Mouse (Mus musculus) lung, postnatal 10 days (tissue): ENCODE measurements around the gene Pcna.
"Not testable (repeated sequence)": the region's sequence is repeated elsewhere in the genome, so short reads cannot be mapped to it uniquely, and the experiment has no call there.

Source experiments
- DNase-seq: peaks from one replicate; pipeline ENCODE4 v3.0.0; 2021

Gene Pcna

GRCm38 (mm10) chr2:132275527-132275926 lies 22.4 kb upstream of the Pcna start:
- no peak for DNase-seq

DNA sequence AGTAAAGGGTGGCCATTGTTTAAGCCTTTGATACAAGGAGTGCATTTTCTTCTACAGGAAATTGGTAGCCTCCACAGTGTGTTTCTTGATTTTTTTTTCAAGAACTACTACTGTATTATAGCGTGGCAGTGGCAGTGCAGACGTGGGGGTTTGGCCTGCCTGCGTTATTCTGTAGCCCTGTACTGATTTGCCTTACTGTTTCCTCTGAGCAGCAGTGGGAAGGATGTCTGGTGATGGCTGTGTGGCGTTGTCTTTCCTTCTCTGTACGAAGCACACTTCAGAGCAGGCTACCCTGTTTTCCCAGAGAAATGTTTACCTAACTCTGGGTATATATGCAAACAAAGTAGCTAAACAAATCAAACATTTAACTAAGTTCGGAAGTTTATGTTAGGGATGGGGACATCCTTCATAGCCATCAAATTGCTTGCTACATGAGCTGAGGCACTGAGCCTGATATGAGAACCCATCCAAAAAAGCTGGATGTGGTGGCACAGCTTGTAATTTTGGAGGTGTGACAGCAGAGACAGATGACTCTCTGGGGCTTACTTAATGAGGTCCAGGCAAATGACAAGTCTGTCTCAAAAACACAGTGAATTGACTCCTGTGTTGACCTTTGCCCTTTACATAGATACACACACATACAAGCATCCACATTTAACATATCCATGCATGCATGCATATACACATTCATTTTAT lies 19.7 kb upstream of the Pcna start:
- DNase-seq, result no peak

DNA sequence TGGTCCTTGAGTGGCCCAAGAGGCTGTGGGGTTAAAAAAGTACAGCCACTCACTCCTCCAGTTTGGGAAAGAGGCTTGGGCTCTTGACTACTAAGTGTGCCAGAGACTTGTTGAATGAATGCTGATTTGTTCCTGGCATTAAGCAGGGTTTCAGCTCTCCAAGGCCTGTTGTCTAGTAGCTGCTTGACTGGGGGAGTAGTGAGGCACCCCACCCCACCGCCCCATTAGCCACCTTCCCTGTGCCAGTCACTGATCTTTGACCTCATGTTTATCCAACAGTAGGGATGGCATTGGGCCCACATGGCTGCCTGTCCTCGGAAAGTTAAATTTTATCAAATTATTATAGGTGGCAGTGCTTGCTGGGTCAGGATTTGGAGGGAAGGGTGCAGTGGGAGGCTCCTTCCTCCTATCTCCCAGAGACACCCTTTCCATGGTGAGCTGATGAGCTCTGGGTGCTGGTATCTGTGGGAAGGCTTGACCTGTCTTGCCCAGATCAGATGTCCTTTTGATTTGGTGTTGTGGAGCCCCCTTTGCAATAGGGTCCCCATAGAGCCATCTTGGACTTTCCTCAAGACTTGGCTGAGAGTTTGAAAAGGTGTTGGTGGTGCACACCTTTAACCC lies 17.3 kb upstream of the Pcna start:
- DNase-seq, result no peak

DNA sequence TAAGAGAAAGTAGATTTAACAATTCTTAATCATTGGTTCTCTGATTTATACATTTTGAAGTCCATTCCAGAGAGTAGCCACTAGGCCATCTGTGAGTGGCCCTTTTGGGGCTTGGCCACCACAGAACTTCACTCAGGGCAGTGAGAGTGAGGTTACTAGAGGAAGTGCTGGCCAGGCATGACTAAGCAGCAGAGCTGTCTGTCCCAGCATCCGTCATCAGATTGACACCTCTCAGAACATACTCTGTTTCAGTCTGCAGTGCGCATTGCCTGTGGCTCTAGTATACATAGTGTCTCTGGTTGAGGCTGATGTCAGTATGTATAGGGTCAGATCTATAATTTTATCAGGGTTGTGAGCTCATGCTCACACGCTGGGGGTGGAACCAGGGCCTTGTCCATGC lies 16.1 kb upstream of the Pcna start:
- DNase-seq, result no peak

DNA sequence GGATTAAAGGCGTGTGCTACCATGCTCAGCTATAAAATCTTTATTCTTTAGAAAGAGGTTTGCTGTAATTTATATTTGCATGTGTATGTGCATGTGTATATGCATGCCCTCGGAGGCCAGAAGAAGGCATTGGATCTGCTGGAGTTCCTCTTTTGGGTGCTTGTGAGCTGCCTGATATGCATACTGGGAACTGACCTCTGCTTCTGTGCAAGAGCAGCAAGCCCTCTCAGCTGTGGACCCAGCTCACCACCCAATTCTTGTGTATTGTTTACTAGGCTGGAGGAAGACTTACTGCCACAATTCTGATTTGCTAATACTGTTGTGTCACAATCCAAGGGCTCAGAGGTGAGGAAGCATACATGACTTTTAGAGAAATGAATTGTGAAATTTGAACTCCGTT lies 13.0 kb upstream of the Pcna start:
- peak; percentile 19 for DNase-seq

DNA sequence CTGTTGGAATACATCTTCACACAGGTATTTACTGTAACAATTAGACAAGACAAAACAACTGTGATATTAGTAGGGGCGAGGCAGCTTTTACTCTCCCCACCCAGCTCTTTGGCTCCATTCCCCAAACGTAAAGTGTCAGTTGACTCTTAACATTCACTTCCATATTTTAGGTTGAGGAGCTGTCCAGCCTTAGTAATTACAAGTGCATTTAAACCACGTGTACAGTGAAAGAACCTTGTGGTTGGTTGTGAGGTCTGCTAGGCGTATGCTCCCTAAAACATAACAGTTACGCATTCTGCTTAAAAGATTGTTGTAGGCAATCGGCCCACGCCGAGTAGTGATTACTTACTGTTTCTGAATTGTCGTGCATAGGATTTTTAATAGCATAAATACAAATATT lies 12.1 kb upstream of the Pcna start:
- DNase-seq, result peak; percentile 11

- DNase-seq, result peak; percentile 21
Observed at GRCm38 (mm10) chr2:132264266-132264710, 11.2 kb upstream of the Pcna start.

DNA sequence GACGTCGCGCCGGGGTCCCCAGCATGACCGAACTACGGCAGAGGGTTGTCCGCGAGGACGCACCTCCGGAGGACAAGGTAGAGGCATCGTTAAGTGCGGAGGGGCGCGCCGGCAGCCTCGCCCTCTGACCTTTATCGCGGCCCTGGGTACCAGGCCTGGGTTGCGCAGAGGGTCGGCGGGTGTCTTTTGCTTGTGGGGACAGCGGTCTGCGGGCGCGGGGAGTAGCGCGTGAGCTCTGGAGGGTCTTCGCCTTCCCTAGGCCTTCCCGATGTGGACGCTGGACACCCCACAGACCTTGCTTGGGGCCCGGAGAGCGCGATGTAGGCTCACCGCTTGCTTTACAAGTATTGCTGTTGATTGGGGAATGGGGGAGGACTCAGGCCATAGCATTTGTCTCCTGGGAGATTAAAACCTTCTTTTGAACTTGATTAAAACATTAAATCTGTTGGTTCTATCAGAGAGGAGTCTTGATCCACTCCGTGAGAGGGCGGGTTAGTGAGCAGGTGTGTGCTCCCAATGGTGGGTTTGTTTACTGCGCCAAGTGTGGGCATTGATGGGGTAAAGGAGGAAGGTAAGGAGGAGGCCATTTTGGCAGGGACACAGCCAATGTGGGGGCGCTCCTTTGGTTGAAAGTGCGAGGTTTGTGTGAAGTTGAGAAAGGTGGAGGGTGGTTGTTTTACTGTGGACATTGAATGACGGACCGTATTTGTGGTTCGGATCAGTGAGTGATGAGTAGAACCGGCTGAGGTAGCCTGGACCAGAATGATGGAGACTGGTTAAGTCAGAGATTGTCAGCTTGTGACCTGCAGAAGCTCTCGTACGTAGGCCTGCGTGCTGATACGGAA lies 10.5 kb upstream of the Pcna start:
- peak; percentile 36 for DNase-seq

- DNase-seq, result peak; percentile 99
Observed at GRCm38 (mm10) chr2:132262879-132263398, 9.8 kb upstream of the Pcna start, which contains the start of gene Cds2. Cds2 (plus strand) TSS chr2:132263148.

DNA sequence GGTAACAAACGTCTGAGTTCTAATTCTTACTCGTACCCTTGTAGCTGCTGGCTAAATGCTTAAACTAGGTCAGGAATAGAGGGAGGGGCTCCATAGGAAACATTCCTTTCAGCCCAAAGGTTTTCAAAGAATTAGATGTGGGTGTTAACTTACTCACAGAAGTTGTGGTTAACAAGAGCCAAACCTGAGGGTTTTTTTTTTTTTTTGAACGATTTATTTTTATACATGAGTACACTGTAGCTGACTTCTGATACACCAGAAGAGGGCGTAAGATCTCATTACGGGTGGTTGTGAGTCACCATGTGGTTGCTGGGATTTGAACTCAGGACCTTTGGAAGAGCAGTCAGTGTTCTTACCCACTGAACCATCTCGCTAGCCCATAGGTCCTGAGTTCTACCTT lies 9.1 kb upstream of the Pcna start:
- DNase-seq, result no peak

DNA sequence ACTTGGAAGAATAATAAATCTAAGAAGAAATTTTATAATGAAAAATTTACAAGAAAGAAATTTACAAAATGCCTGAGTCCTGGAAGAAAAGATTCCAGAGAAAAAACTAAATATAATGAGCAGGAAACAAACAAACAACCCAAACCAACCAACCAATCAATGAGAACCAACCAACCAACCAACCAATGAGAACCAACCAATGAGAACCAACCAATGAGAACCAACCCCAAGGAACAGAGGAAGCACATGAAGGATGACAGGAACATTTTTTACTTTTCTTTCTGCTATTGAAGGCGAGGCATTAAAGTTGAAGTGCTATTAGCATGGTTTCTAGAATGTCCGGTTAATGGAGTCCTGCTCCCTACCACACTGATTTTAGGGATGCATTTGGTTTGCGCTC lies 7.5 kb upstream of the Pcna start:
- DNase-seq, result no peak

GRCm38 (mm10) chr2:132257350-132258068 lies 4.4 kb upstream of the Pcna start:
- DNase-seq, result no peak

DNA sequence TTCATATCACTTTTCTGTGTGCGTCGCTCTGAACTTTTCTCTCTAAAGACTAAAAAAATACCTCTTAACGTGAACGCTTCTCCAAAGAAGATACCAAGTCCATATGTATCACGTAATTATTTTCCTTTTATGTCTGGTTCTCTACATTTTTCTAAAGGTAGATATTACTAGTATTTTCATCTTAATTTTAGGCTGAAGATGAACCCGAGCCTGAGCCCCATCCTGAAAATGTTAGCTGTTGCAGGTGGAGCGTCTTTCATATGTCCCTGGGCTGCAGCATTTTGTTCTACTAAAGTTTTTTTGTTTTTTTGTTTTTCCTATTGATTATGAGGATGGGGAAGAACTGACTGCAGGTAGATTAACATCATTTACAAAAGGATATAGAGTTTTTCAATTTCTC lies 489 bp upstream of the Pcna start:
- DNase-seq, result no peak

DNA sequence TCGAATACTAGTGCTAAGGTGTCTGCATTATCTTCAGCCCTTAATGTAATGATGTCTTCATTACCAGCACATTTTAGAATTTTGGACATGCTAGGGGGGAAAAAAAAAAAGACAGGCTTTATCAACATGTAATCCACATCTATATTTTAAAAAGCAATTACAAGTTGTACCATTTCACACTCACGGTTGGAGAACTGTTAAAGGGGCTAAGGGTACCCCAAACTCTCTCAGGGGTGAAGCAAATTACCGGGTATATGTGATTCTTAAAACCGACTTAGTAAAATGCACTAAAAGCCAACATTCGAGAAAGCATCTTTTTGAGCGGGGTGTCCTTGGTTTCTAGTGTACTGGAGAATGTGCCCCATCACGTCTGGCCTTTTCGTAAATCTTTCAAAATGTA lies 1.2 kb downstream of the Pcna start:
- DNase-seq, result no peak

DNA sequence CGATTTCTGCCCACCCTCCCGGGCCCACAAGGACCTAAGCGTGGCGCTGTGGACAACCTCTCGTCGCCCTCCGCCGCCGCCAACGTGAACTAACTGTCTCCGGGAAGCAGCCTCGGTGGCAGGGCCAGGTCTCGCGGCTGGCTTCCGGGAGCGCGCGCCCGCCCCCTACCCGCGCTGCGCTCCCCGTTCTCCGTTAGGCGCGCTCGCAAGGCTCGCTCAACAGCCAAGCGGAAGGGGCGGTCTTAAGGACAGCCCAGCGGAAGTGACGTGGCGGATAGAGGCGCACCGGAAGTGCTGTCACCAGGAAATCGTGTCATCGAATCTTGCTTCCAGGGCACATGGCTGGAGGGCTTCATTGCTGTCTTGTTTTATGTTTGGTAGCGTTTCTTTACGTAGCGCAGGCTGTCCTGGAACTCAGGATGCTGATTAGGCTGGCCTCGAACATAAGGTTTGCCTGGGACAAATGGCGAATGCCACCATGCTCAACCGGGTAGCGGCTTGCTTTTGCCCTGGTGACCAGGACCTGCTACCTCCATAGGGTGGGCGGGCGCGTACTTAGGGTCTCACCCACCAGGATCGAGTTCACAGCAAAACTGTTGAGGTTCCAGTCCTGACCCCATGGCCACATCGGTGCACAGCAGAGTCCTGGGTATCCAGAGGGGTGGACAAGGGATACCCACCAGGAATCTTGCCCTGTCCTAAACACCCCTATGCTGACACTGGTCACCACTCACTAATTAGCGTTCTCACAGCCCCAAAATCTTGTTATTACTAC lies 5.4 kb downstream of the Pcna start, which contains the start of gene Tmem230:
Gene Tmem230 (minus strand): TSS at position 269 of the 775 bp plus-strand sequence.
- DNase-seq, result peak; percentile 97

- no peak for DNase-seq
Observed at GRCm38 (mm10) chr2:132243370-132243769, 9.7 kb downstream of the Pcna start.

GRCm38 (mm10) chr2:132240457-132240856 lies 12.7 kb downstream of the Pcna start:
- peak; percentile 64 for DNase-seq

- not testable (repeated sequence) for DNase-seq
Observed at GRCm38 (mm10) chr2:132239434-132239833, 13.7 kb downstream of the Pcna start.

- DNase-seq, result no peak
Observed at GRCm38 (mm10) chr2:132235975-132236374, 17.1 kb downstream of the Pcna start.

DNA sequence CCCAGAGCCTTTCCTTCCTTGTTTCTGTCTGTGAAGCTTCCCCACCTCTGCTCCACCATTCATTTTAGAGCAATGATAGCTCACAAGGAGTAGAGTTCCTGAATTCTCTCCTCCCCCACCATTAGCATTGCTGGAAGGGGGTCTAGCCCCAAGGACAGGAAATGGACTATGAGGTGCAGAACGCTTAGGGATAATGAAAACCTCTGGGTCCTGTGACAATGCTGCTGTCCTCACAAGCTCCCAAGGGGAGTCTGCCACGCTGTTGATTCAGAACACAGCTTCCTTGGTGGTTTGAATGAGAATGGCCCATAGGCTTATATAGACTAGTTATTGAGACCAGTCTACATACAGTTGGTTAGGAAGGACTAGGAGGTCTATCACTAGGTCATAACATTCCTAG lies 17.8 kb downstream of the Pcna start:
- no peak for DNase-seq

DNA sequence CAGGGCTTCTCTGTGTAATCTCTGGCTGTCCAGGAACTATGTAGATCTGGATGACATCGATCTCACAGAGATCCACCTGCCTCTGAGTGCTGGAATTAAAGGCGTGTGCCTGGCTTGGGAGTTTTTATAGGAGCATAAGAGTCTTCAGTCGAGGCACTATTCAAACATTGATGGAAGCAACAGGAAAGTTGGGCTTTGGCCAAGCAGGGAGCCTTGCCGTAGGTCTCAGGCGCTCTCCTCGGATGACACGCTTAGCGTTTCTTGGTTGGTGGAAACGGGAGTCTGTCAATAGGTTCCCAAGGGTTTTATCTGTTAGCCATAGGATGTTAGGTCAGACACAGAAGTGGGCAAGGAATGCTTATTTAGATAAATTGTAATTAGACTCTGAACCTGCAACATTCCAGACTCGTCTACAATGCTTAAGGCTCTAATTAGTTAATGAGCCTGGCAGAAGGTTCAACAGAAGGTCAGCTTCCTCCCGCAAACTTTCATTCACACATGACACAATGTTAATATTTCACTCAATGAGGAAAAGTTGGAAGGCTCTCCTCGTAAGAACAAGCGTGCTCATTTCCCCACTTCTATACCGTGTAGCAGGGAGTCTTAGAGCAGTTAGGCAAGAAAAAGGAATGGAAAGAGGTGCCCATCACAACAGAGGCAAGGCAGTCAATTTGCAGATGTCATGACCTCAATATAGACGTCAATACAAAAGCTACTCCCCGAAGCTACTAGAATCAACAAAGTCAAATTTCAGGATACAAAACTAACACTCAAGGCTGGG lies 18.9 kb downstream of the Pcna start:
- DNase-seq, result no peak
